Mouse (Mus musculus) C2C12 (cell line): ENCODE data around the gene Smim5. TPM values are rescaled to one million over a fixed set of nuclear protein-coding genes. Genes with fewer than 3 reads are reported as not detected.

ENCODE experiments used
- H3K27me3 ChIP-seq: one replicate; pipeline ENCODE4 v1.6.1; 2011; ENCODE audit not compliant: control insufficient read depth, insufficient read depth, insufficient read length
- H3K36me3 ChIP-seq: one replicate; pipeline ENCODE4 v1.6.1; 2011; ENCODE audit not compliant: control insufficient read depth, insufficient read depth
- H3K4me3 ChIP-seq: one replicate; pipeline ENCODE4 v1.5.1; 2011; ENCODE audit warnings: mild to moderate bottlenecking, control low read depth; ENCODE audit not compliant: poor library complexity, insufficient read depth, severe bottlenecking
- H3K79me2 ChIP-seq: one replicate; pipeline ENCODE4 v1.6.1; 2011; ENCODE audit not compliant: control insufficient read depth, insufficient read depth
- H3K79me3 ChIP-seq: one replicate; pipeline ENCODE4 v1.6.1; 2011; ENCODE audit warnings: low read depth, control low read depth
- H3ac ChIP-seq: one replicate; pipeline ENCODE3; 2011; ENCODE audit warnings: low read depth; ENCODE audit not compliant: control insufficient read depth, insufficient read length
- CEBPB ChIP-seq: IDR thresholded peaks from one replicate; pipeline ENCODE4 v1.6.1; 2011; ENCODE audit warnings: low read depth, mild to moderate bottlenecking, control low read depth, moderate library complexity
- CTCF ChIP-seq: IDR thresholded peaks from one replicate; pipeline ENCODE4 v1.5.1; 2011; ENCODE audit not compliant: control insufficient read depth, insufficient read depth, insufficient read length
- FOSL1 ChIP-seq: IDR thresholded peaks from one replicate; pipeline ENCODE4 v1.8.0; 2011; ENCODE audit warnings: mild to moderate bottlenecking, low read length; ENCODE audit not compliant: poor library complexity, insufficient read depth, severe bottlenecking
- MAX ChIP-seq: IDR thresholded peaks from one replicate; pipeline ENCODE4 v1.6.1; 2011; ENCODE audit warnings: mild to moderate bottlenecking, control low read depth
- MYOD1 ChIP-seq: IDR thresholded peaks from one replicate; pipeline ENCODE4 v1.6.1; 2011; ENCODE audit warnings: low read depth; ENCODE audit not compliant: control insufficient read depth, insufficient read length
- MYOG ChIP-seq: IDR thresholded peaks from one replicate; pipeline ENCODE4 v1.6.1; 2011; ENCODE audit not compliant: control insufficient read depth, insufficient read length; ENCODE audit errors: extremely low read depth
- USF1 ChIP-seq: IDR thresholded peaks from one replicate; pipeline ENCODE4 v1.6.1; 2011; ENCODE audit warnings: low read depth, mild to moderate bottlenecking, control low read depth, moderate library complexity
- polyA plus RNA-seq: library from polyadenylated mRNA; unstranded; fragments of >200 nt; fragmentation: generic; extraction: Trizol; gene quantifications from one replicate; pipeline ENCODE4 v1.2.1, GENCODE M21; 2012; ENCODE audit warnings: missing spikeins

Smim5 gene
- polyA plus RNA-seq, 1 experiment = 0.53 TPM

- Histone ChIP-seq H3K79me3 (no peaks in the 10 kb centered on the region), H3K36me3 (no peaks in the 10 kb centered on the region), H3ac (no peak overlapping the region), H3K27me3 (peaks cover 71% of the 10 kb centered on the region), H3K79me2 (no peaks in the 10 kb centered on the region), H3K4me3 (no peak overlapping the region)
- no peak for TF ChIP-seq CTCF
- TF ChIP-seq FOSL1 = no peak
- no peak for TF ChIP-seq MAX
- TF ChIP-seq MYOD1 = no peak
- TF ChIP-seq CEBPB = no peak
- TF ChIP-seq MYOG = no peak
- no peak for TF ChIP-seq USF1
These were observed 21.7 kb upstream of the Smim5 start for GRCm38 (mm10) chr11:115878071-115878470.

- H3K4me3 ChIP-seq = no peak overlapping the region
- no peaks in the 10 kb centered on the region for H3K79me2 ChIP-seq
- H3ac ChIP-seq = no peak overlapping the region
- H3K36me3 ChIP-seq = no peaks in the 10 kb centered on the region
- no peak for TF ChIP-seq MYOG
- no peak for TF ChIP-seq MAX
- TF ChIP-seq CTCF = peak; percentile 79
- H3K27me3 ChIP-seq = peaks cover 77% of the 10 kb centered on the region
- H3K79me3 ChIP-seq = no peaks in the 10 kb centered on the region
These were observed 18.8 kb upstream of the Smim5 start for GRCm38 (mm10) chr11:115881002-115881401.

GRCm38 (mm10) chr11:115883251-115883650 lies 16.5 kb upstream of the Smim5 start:
- no peaks in the 10 kb centered on the region for H3K79me2 ChIP-seq
- H3K27me3 ChIP-seq = peaks cover 76% of the 10 kb centered on the region
- no peak for TF ChIP-seq FOSL1
- TF ChIP-seq MAX = no peak
- TF ChIP-seq USF1 = no peak
- no peak for TF ChIP-seq MYOD1
- no peak for TF ChIP-seq CEBPB
- no peak for TF ChIP-seq CTCF

GRCm38 (mm10) chr11:115884361-115884760 lies 15.4 kb upstream of the Smim5 start:
- no peak for TF ChIP-seq MYOG
- TF ChIP-seq MYOD1 = no peak
- no peak for TF ChIP-seq CTCF
- no peak for TF ChIP-seq FOSL1
- TF ChIP-seq MAX = no peak
- TF ChIP-seq USF1 = no peak
- TF ChIP-seq CEBPB = no peak
- Histone ChIP-seq H3K79me2 (no peaks in the 10 kb centered on the region), H3K4me3 (no peak overlapping the region), H3K79me3 (no peaks in the 10 kb centered on the region), H3ac (no peak overlapping the region), H3K27me3 (peaks cover 76% of the 10 kb centered on the region), H3K36me3 (no peaks in the 10 kb centered on the region)

More at GRCm38 (mm10) chr11:115883251-115883650, 16.5 kb upstream of the Smim5 start:
- Histone ChIP-seq H3K79me3 (no peaks in the 10 kb centered on the region), H3ac (no peak overlapping the region), H3K36me3 (no peaks in the 10 kb centered on the region), H3K4me3 (no peak overlapping the region)

- H3K79me3 ChIP-seq = no peaks in the 10 kb centered on the region
- H3K36me3 ChIP-seq = no peaks in the 10 kb centered on the region
- no peaks in the 10 kb centered on the region for H3K79me2 ChIP-seq
- no peak for TF ChIP-seq FOSL1
- TF ChIP-seq MYOD1 = no peak
- TF ChIP-seq USF1 = no peak
- no peak for TF ChIP-seq CTCF
- TF ChIP-seq CEBPB = no peak
- TF ChIP-seq MAX = no peak
- no peak for TF ChIP-seq MYOG
- no peak overlapping the region for H3K4me3 ChIP-seq
- H3ac ChIP-seq = no peak overlapping the region
- H3K27me3 ChIP-seq = peaks cover 75% of the 10 kb centered on the region
These were observed 14.5 kb upstream of the Smim5 start for GRCm38 (mm10) chr11:115885281-115885680.

- Histone ChIP-seq H3ac (no peak overlapping the region), H3K27me3 (peaks cover 77% of the 10 kb centered on the region)
These were observed 13.3 kb upstream of the Smim5 start for GRCm38 (mm10) chr11:115886446-115886845.

More at GRCm38 (mm10) chr11:115886446-115886845, 13.3 kb upstream of the Smim5 start:
- TF ChIP-seq MYOD1 = no peak
- no peak for TF ChIP-seq USF1
- no peak for TF ChIP-seq MYOG
- no peak for TF ChIP-seq FOSL1
- no peak for TF ChIP-seq CTCF
- TF ChIP-seq MAX = no peak
- H3K36me3 ChIP-seq = no peaks in the 10 kb centered on the region
- H3K79me2 ChIP-seq = no peaks in the 10 kb centered on the region
- H3K4me3 ChIP-seq = no peak overlapping the region
- H3K79me3 ChIP-seq = no peaks in the 10 kb centered on the region
